ENCODE assay signal across 13 mouse cellular contexts in the genomic region with DNA sequence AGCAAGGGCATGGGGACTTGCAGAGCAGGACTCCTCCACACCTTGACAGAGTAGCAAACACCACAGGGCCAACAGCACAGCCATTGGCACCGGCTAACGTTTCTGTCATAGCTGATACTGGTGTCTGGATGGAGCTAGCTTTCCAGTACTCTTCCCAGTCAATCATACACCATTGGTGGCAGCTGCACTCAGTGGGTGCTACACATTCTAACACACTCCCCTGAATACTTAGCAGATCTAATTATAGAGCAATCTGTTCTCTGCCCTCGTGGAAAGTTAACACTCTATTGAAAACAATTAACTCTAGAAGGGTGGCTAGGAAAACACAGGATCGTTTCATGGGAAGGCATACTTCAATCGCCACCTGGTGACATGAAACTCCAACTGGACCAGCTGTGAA. TPM values are rescaled to one million over a fixed set of nuclear protein-coding genes. Genes with fewer than 3 reads are reported as not detected.
A peak's percentile ranks its signal among the peaks of the same experiment; 100 is the strongest.
DNase-seq lines count a peak whose midpoint lies in the region; ATAC-seq and TF ChIP-seq lines count a peak whose summit lies in the region.
"Had no signal": no experiment of that assay in that cellular context is flagged by ENCODE, and none has a peak within 500 bp of the region (broad histone marks: within the 10 kb centered on the region; RNA-seq: fewer than 3 reads in every experiment).

No protein-coding gene starts in this region.

- no peak for TF ChIP-seq EP300 in liver, postnatal 0 days (IDR thresholded peaks at IDR 0.05; ENCODE audit: low read depth)

- WGBS in heart, embryonic 13.5 days = 38% methylated on average over 5 of the region's 5 CpGs
- 60% methylated on average over 5 of the region's 5 CpGs for WGBS in heart, embryonic 10.5 days
- WGBS in liver, postnatal 0 days (ENCODE audit: insufficient replicate concordance) = 75% methylated on average over 5 of the region's 5 CpGs

- H3K36me3 ChIP-seq in heart, embryonic 13.5 days = no peaks in the 10 kb centered on the region
- H3K36me3 ChIP-seq in heart, embryonic 10.5 days = no peaks in the 10 kb centered on the region
- H3K36me3 ChIP-seq in liver, postnatal 0 days (replicated peaks; ENCODE audit: insufficient read depth, low read length) = no peaks in the 10 kb centered on the region
- H3K36me3 ChIP-seq: midbrain, embryonic 10.5 days; neural tube, embryonic 13.5 days had no signal

- intact Hi-C loops in left cerebral cortex, postnatal 14 days (cut with DNase I) = no loop called here

- H3K4me2 ChIP-seq in heart, embryonic 13.5 days = no peak overlapping the region
- no peak overlapping the region for H3K4me2 ChIP-seq in liver, postnatal 0 days (ENCODE audit: low read depth, low read length)
- H3K4me2 ChIP-seq: neural tube, embryonic 13.5 days had no signal

- TF ChIP-seq CTCF in liver, postnatal 0 days (IDR thresholded peaks at IDR 0.05; ENCODE audit: low read depth) = no peak

- no peak overlapping the region for H3K4me3 ChIP-seq in heart, embryonic 13.5 days
- H3K4me3 ChIP-seq in heart, embryonic 10.5 days = no peak overlapping the region
- H3K4me3 ChIP-seq in liver, postnatal 0 days (ENCODE audit: low read depth, low read length) = no peak overlapping the region
- H3K4me3 ChIP-seq: midbrain, embryonic 10.5 days; neural tube, embryonic 13.5 days had no signal

- no peaks in the 10 kb centered on the region for H3K27me3 ChIP-seq in heart, embryonic 13.5 days (replicated peaks)
- H3K27me3 ChIP-seq in heart, embryonic 10.5 days (ENCODE audit: insufficient read depth, poor library complexity, severe bottlenecking) = no peaks in the 10 kb centered on the region
- H3K27me3 ChIP-seq in liver, postnatal 0 days (ENCODE audit: insufficient read depth, low read length) = no peaks in the 10 kb centered on the region
- H3K27me3 ChIP-seq: neural tube, embryonic 13.5 days had no signal

- peaks cover 22% of the 10 kb centered on the region for H3K4me1 ChIP-seq in heart, embryonic 13.5 days
- 0 out of 2 replicates have a peak, but pooled peaks cover 5% of the 10 kb centered on the region for H3K4me1 ChIP-seq in heart, embryonic 10.5 days
- H3K4me1 ChIP-seq in liver, postnatal 0 days (ENCODE audit: insufficient read depth) = no peaks in the 10 kb centered on the region

- H3K9me3 ChIP-seq in heart, embryonic 13.5 days = no peaks in the 10 kb centered on the region
- no peaks in the 10 kb centered on the region for H3K9me3 ChIP-seq in heart, embryonic 10.5 days
- H3K9me3 ChIP-seq in liver, postnatal 0 days (ENCODE audit: low read length) = no peaks in the 10 kb centered on the region
- H3K9me3 ChIP-seq: midbrain, embryonic 10.5 days; neural tube, embryonic 13.5 days had no signal

- DNase-seq in heart, embryonic 10.5 days (ENCODE audit: low spot score) = no peak
- peak; percentile 79 for DNase-seq in brain, adult 2 months (ENCODE audit: low read depth, low spot score)
- DNase-seq in frontal cortex, postnatal 36 days (ENCODE audit: low spot score in 2 of 2) = peak; percentile 20 to 67
- peak; percentile 33 to 72 for DNase-seq in left cerebral cortex, postnatal 14 days (ENCODE audit: low spot score in 2 of 2)
- DNase-seq in liver, postnatal 0 days = no peak
- no peak for DNase-seq in urinary bladder, postnatal 25 days (ENCODE audit: low spot score)
- no peak for DNase-seq in thymus, adult 18-20 months
- DNase-seq: cerebellum, postnatal 25 days; lung, adult 18-20 months had no signal

- no peak overlapping the region for H3K9ac ChIP-seq in heart, embryonic 13.5 days
- no peak overlapping the region for H3K9ac ChIP-seq in liver, postnatal 0 days (replicated peaks)
- H3K9ac ChIP-seq: neural tube, embryonic 13.5 days had no signal

- no peak for ATAC-seq in heart, embryonic 13.5 days (ENCODE audit: extremely low read depth, insufficient number of reproducible peaks, low FRiP score, low TSS enrichment)
- no peak for ATAC-seq in liver, postnatal 0 days

- 0 out of 2 replicates have a peak overlapping the region, but pooled peaks have one; percentile 18 for H3K27ac ChIP-seq in heart, embryonic 13.5 days (replicated peaks)
- H3K27ac ChIP-seq in heart, embryonic 10.5 days = no peak overlapping the region
- no peak overlapping the region for H3K27ac ChIP-seq in liver, postnatal 0 days (ENCODE audit: low read depth)
- H3K27ac ChIP-seq: midbrain, embryonic 10.5 days; neural tube, embryonic 13.5 days had no signal

RNA-seq across cellular contexts. Expression of a gene that starts 43.2 kb away (rescaled TPM):
- 0.12 and 0.13 TPM in 2 replicates for polyA plus RNA-seq in heart, embryonic 13.5 days (2015; fragmentation: Nextera tagmentation; extraction: Ambion mirVana)
- 0.38 TPM in 1 of 2 replicates, not detected in the other for polyA plus RNA-seq in heart, embryonic 10.5 days (2016; fragmentation: Nextera tagmentation; extraction: Ambion mirVana)
- total RNA-seq in left cerebral cortex, postnatal 14 days (2021) = 1 to 10 TPM; 4.8 to 6.3 TPM
- 0.13 and 0.23 TPM in 2 replicates for polyA plus RNA-seq in liver, postnatal 0 days (2015; fragmentation: Nextera tagmentation; extraction: Ambion mirVana)
- polyA plus RNA-seq: C2C12 had no signal

Comparison
In these comparisons a context has a peak if more than half of its experiments do, and no peak if none do; other contexts are left out.
1. DNase-seq: peak in brain, adult 2 months (single experiment), frontal cortex, postnatal 36 days (2 of 2) and left cerebral cortex, postnatal 14 days (2 of 2); none in heart, embryonic 10.5 days (single experiment), liver, postnatal 0 days (single experiment), urinary bladder, postnatal 25 days (single experiment) and thymus, adult 18-20 months (0 of 2).